Mouse (Mus musculus) CH12.LX (cell line): ENCODE data around the gene Zfp280d. TPM values are rescaled to one million over a fixed set of nuclear protein-coding genes. Genes with fewer than 3 reads are reported as not detected.
A peak's percentile ranks its signal among the peaks of the same experiment; 100 is the strongest.

Experiments
- DNase-seq: peaks from one replicate; pipeline ENCODE4 v3.0.0-alpha.2; 2013; ENCODE audit errors: extremely low read depth
- H3K27ac ChIP-seq: 2 replicates; pipeline ENCODE4 v1.5.1; 2012; ENCODE audit warnings: low read depth, mild to moderate bottlenecking, control low read depth, moderate library complexity; ENCODE audit not compliant: insufficient read depth
- H3K27me3 ChIP-seq: replicated peaks from 2 replicates; pipeline ENCODE3; 2012; ENCODE audit warnings: inconsistent platforms
- H3K36me3 ChIP-seq, 2 experiments: replicated peaks in 1 of 2; 2 replicates each; pipeline versions ENCODE3 to v1.6.1; 2012; ENCODE audit warnings: inconsistent platforms in 1 of 2, low read length in 1 of 2, mild to moderate bottlenecking in 1 of 2, mixed read lengths in 1 of 2, moderate library complexity in 1 of 2; ENCODE audit not compliant: control insufficient read depth in 1 of 2, insufficient read depth in 1 of 2
- H3K4me1 ChIP-seq, 2 experiments: 2 replicates each; pipeline ENCODE4 v1.6.1; 2012; ENCODE audit warnings: inconsistent platforms in 1 of 2, moderate library complexity in 1 of 2; ENCODE audit not compliant: insufficient read depth in 2 of 2, control insufficient read depth in 1 of 2
- H3K4me2 ChIP-seq: 2 replicates; pipeline ENCODE4 v1.6.1; 2012; ENCODE audit warnings: low read depth, mild to moderate bottlenecking, control low read depth; ENCODE audit not compliant: poor library complexity, insufficient read depth, severe bottlenecking
- H3K4me3 ChIP-seq, 3 experiments: fragments of 150-350 bp in 1 of 3; sonication (generic) in 1 of 3; replicated peaks in 1 of 3; 2 replicates each; pipeline versions ENCODE3 to v1.5.1; 2011 to 2012; ENCODE audit warnings: low read depth in 2 of 3, low read length in 2 of 3, mild to moderate bottlenecking in 2 of 3, moderate library complexity in 2 of 3, control low read depth in 1 of 3, improper control_type of control experiment in 1 of 3, inconsistent platforms in 1 of 3, mixed read lengths in 1 of 3; ENCODE audit not compliant: poor library complexity in 1 of 3
- H3K79me2 ChIP-seq: replicated peaks from 2 replicates; pipeline ENCODE4 v1.6.1; 2012; ENCODE audit warnings: mild to moderate bottlenecking, moderate library complexity; ENCODE audit not compliant: control insufficient read depth, poor library complexity, insufficient read depth, severe bottlenecking; ENCODE audit errors: extremely low read depth
- H3K9ac ChIP-seq: 2 replicates; pipeline ENCODE4 v1.6.1; 2012; ENCODE audit warnings: low read depth, mild to moderate bottlenecking, control low read depth, moderate library complexity; ENCODE audit not compliant: insufficient read depth
- H3K9me3 ChIP-seq: replicated peaks from 2 replicates; pipeline ENCODE3; 2012; ENCODE audit warnings: low read length, inconsistent platforms, mixed read lengths
- BHLHE40 ChIP-seq: IDR thresholded peaks from 2 replicates; pipeline ENCODE4 v1.6.1; 2011; ENCODE audit warnings: mild to moderate bottlenecking, low read depth, low read length, improper control_type of control experiment
- CHD1 ChIP-seq: IDR thresholded peaks from 2 replicates; pipeline ENCODE4 v1.6.1; 2012; ENCODE audit warnings: low read depth, low read length, improper control_type of control experiment, inconsistent platforms
- CHD2 ChIP-seq: IDR thresholded peaks from 2 replicates; pipeline ENCODE4 v1.6.1; 2011; ENCODE audit warnings: low read length, improper control_type of control experiment
- CTCF ChIP-seq, 2 experiments: IDR thresholded peaks in 1 of 2; conservative IDR thresholded peaks in 1 of 2; 2 replicates each; pipeline ENCODE4 v1.5.1; 2011 to 2012; ENCODE audit warnings: low read depth in 2 of 2, low read length in 2 of 2, improper control_type of control experiment in 1 of 2, inconsistent platforms in 1 of 2, mild to moderate bottlenecking in 1 of 2, moderate library complexity in 1 of 2
- E2F4 ChIP-seq: IDR thresholded peaks from 2 replicates; pipeline ENCODE4 v1.6.1; 2011; ENCODE audit warnings: low read depth, low read length, improper control_type of control experiment; ENCODE audit not compliant: insufficient replicate concordance
- ELF1 ChIP-seq: IDR thresholded peaks from 2 replicates; pipeline ENCODE4 v1.6.1; 2014; ENCODE audit warnings: low read depth, mild to moderate bottlenecking, inconsistent platforms, low read length, improper control_type of control experiment
- EP300 ChIP-seq: IDR thresholded peaks from 2 replicates; pipeline ENCODE4 v1.6.1; 2011; ENCODE audit warnings: low read length, improper control_type of control experiment
- ETS1 ChIP-seq: conservative IDR thresholded peaks from 2 replicates; pipeline ENCODE4 v1.6.1; 2012; ENCODE audit warnings: low read depth, mild to moderate bottlenecking, inconsistent platforms, low read length, improper control_type of control experiment, moderate library complexity
- GABPA ChIP-seq: IDR thresholded peaks from 2 replicates; pipeline ENCODE4 v1.6.1; 2012; ENCODE audit warnings: low read depth, low read length, improper control_type of control experiment, inconsistent platforms; ENCODE audit not compliant: insufficient replicate concordance
- HCFC1 ChIP-seq: IDR thresholded peaks from 2 replicates; pipeline ENCODE4 v1.6.1; 2012; ENCODE audit warnings: low read depth, mild to moderate bottlenecking, inconsistent platforms, low read length, improper control_type of control experiment
- IRF4 ChIP-seq: IDR thresholded peaks from 2 replicates; pipeline ENCODE4 v1.6.1; 2014; ENCODE audit warnings: low read depth, mild to moderate bottlenecking, inconsistent platforms, low read length, improper control_type of control experiment
- JUN ChIP-seq: IDR thresholded peaks from 2 replicates; pipeline ENCODE4 v1.6.1; 2011; ENCODE audit warnings: low read depth, mild to moderate bottlenecking, low read length, improper control_type of control experiment, moderate library complexity; ENCODE audit not compliant: insufficient read depth
- JUND ChIP-seq: conservative IDR thresholded peaks from 2 replicates; pipeline ENCODE4 v1.6.1; 2011; ENCODE audit warnings: low read depth, low read length, improper control_type of control experiment
- KAT2A ChIP-seq: IDR thresholded peaks from 2 replicates; pipeline ENCODE4 v1.6.1; 2012; ENCODE audit warnings: low read length, improper control_type of control experiment, inconsistent platforms; ENCODE audit not compliant: insufficient replicate concordance
- MAFK ChIP-seq: IDR thresholded peaks from 2 replicates; pipeline ENCODE4 v1.6.1; 2011; ENCODE audit warnings: low read length, improper control_type of control experiment; ENCODE audit not compliant: insufficient replicate concordance
- MAX ChIP-seq: IDR thresholded peaks from 2 replicates; pipeline ENCODE4 v1.6.1; 2011; ENCODE audit warnings: low read length, improper control_type of control experiment
- MAZ ChIP-seq: IDR thresholded peaks from 2 replicates; pipeline ENCODE4 v1.6.1; 2012; ENCODE audit warnings: low read depth, mild to moderate bottlenecking, inconsistent platforms, low read length, improper control_type of control experiment, moderate library complexity
- MEF2A ChIP-seq: IDR thresholded peaks from 2 replicates; pipeline ENCODE4 v1.6.1; 2014; ENCODE audit warnings: low read depth, mild to moderate bottlenecking, inconsistent platforms, low read length, improper control_type of control experiment, borderline replicate concordance
- MXI1 ChIP-seq: IDR thresholded peaks from 2 replicates; pipeline ENCODE4 v1.6.1; 2011; ENCODE audit warnings: mild to moderate bottlenecking, low read depth, low read length, improper control_type of control experiment
- MYC ChIP-seq: IDR thresholded peaks from 2 replicates; pipeline ENCODE4 v1.6.1; 2011; ENCODE audit warnings: low read depth, mild to moderate bottlenecking, improper control_type of control experiment, low read length
- NELFE ChIP-seq: IDR thresholded peaks from 2 replicates; pipeline ENCODE4 v1.6.1; 2011; ENCODE audit warnings: low read depth, low read length, improper control_type of control experiment
- NRF1 ChIP-seq: IDR thresholded peaks from 2 replicates; pipeline ENCODE4 v1.6.1; 2014; ENCODE audit warnings: low read depth, mild to moderate bottlenecking, inconsistent platforms, low read length, improper control_type of control experiment, moderate library complexity
- PAX5 ChIP-seq: IDR thresholded peaks from 2 replicates; pipeline ENCODE4 v1.6.1; 2012; ENCODE audit warnings: low read length, inconsistent platforms, mixed read lengths
- POLR2A ChIP-seq: IDR thresholded peaks from 2 replicates; pipeline ENCODE4 v1.6.1; 2011; ENCODE audit warnings: low read depth, mild to moderate bottlenecking, improper control_type of control experiment, low read length
- POLR2AphosphoS2 ChIP-seq: IDR thresholded peaks from 2 replicates; pipeline ENCODE4 v1.6.1; 2011; ENCODE audit warnings: low read depth, low read length, improper control_type of control experiment
- RAD21 ChIP-seq: IDR thresholded peaks from 2 replicates; pipeline ENCODE4 v1.6.1; 2011; ENCODE audit warnings: low read depth, mild to moderate bottlenecking, low read length, improper control_type of control experiment, moderate library complexity
- RCOR1 ChIP-seq: conservative IDR thresholded peaks from 2 replicates; pipeline ENCODE4 v1.6.1; 2012; ENCODE audit warnings: low read depth, mild to moderate bottlenecking, inconsistent platforms, low read length, improper control_type of control experiment
- SMC3 ChIP-seq: IDR thresholded peaks from 2 replicates; pipeline ENCODE4 v1.6.1; 2011; ENCODE audit warnings: low read depth, low read length, improper control_type of control experiment
- TBP ChIP-seq: conservative IDR thresholded peaks from 2 replicates; pipeline ENCODE4 v1.6.1; 2011; ENCODE audit warnings: low read depth, low read length, improper control_type of control experiment
- TCF12 ChIP-seq: IDR thresholded peaks from 2 replicates; pipeline ENCODE4 v1.6.1; 2014; ENCODE audit warnings: low read depth, mild to moderate bottlenecking, inconsistent platforms, low read length, improper control_type of control experiment
- UBTF ChIP-seq: IDR thresholded peaks from 2 replicates; pipeline ENCODE4 v1.6.1; 2012; ENCODE audit warnings: low read depth, mild to moderate bottlenecking, inconsistent platforms, low read length, improper control_type of control experiment, moderate library complexity
- USF1 ChIP-seq: IDR thresholded peaks from 2 replicates; pipeline ENCODE4 v1.6.1; 2014; ENCODE audit warnings: low read depth, mild to moderate bottlenecking, inconsistent platforms, low read length, improper control_type of control experiment
- USF2 ChIP-seq: conservative IDR thresholded peaks from 2 replicates; pipeline ENCODE4 v1.6.1; 2011; ENCODE audit warnings: low read depth, low read length, improper control_type of control experiment
- ZC3H11A ChIP-seq: IDR thresholded peaks from 2 replicates; pipeline ENCODE4 v1.6.1; 2012; ENCODE audit warnings: low read depth, mild to moderate bottlenecking, inconsistent platforms, low read length, improper control_type of control experiment
- ZMIZ1 ChIP-seq: IDR thresholded peaks from 2 replicates; pipeline ENCODE4 v1.6.1; 2012; ENCODE audit warnings: low read depth, mild to moderate bottlenecking, inconsistent platforms, low read length, improper control_type of control experiment
- ZNF384 ChIP-seq: IDR thresholded peaks from 2 replicates; pipeline ENCODE4 v1.6.1; 2012; ENCODE audit warnings: low read depth, low read length, improper control_type of control experiment, inconsistent platforms
- dilution Hi-C: fragments of 300-500 bp; cut with MboI; formaldehyde crosslinking; loops from 2 replicates; pipeline ENCODE4 v1.14.3; 2020; ENCODE audit warnings: low sequenced_read_pairs; ENCODE audit not compliant: extremely low pct_unique_long_range_greater_than_20kb, extremely low pct_ligation_motif_present
- in situ Hi-C: fragments of 300-500 bp; cut with MboI; formaldehyde crosslinking; loops from 3 replicates; pipeline ENCODE4 v1.14.3; 2019; ENCODE audit warnings: low sequenced_read_pairs, low pct_ligation_motif_present, low pct_unique_long_range_greater_than_20kb, mixed read lengths
- polyA plus RNA-seq: library from polyadenylated mRNA; unstranded; fragments of >175 nt; gene quantifications from 2 replicates; pipeline ENCODE4 v1.2.1, GENCODE M21; 2012; ENCODE audit warnings: low read depth; ENCODE audit not compliant: insufficient read length
- total RNA-seq, 2 experiments: library from RNA; depleted of rRNA; stranded (reverse); fragments of 300-350 nt in 1 of 2; fragments of >200 nt in 1 of 2; gene quantifications; 2 replicates each; pipeline ENCODE4 v1.2.3; 2012 to 2014

Gene Zfp280d
- total and polyA plus RNA-seq, 3 experiments, result 22.3 to 35.8 (median 26.0) TPM

DNA sequence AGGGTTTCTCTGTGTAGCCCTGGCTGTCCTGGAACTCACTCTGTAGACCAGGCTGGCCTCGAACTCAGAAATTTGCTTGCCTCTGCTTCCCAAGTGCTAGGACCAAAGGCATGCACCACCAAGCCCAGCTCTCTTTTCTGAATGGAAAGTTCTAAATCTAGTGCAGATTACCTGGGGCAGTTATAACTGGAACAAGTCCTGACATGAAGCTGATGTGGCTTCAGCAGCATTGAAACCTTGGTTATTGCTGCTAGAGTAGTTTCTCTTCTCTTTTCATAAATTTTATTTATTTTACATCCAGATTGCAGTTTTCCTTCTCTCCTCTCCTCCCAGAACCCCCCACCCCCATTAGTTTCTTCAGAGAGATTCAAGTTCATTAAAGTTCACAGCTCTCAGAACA, 14.4 kb downstream of the Zfp280d start:
- Histone ChIP-seq H3K27ac (no peak overlapping the region; the same call in 1 of the 2 replicates), H3K4me2 (no peak overlapping the region; the same call in 1 of the 2 replicates), H3K36me3 (peaks cover 13 to 23% of the 10 kb centered on the region in 2 experiments), H3K79me2 (peaks cover 49% of the 10 kb centered on the region), H3K4me1 (peaks cover 4 to 35% of the 10 kb centered on the region in 2 experiments; a peak in 3 of 4 replicates), H3K27me3 (no peaks in the 10 kb centered on the region), H3K9ac (no peak overlapping the region), H3K9me3 (no peaks in the 10 kb centered on the region), H3K4me3 (no peak overlapping the region)
- TF ChIP-seq ETS1 (peak; percentile 33; the same call in 1 of the 2 replicates), NELFE (no peak), USF1 (no peak), KAT2A (no peak), UBTF (no peak), PAX5 (no peak), TCF12 (peak; percentile 53; the same call in 1 of the 2 replicates), CHD2 (peak; percentile 54; the same call in 1 of the 2 replicates), MAX (peak; percentile 35; the same call in 1 of the 2 replicates), MAFK (no peak), SMC3 (no peak), IRF4 (peak; percentile 83), MXI1 (peak; percentile 42; the same call in 1 of the 2 replicates), POLR2AphosphoS2 (no peak), USF2 (no peak), ZC3H11A (no peak), RCOR1 (peak; percentile 54; the same call in 1 of the 2 replicates), TBP (0 out of 2 replicates have a peak, but pooled peaks have one; percentile 26), POLR2A (no peak), NRF1 (no peak), ZNF384 (no peak), CTCF (conservative IDR thresholded peaks at IDR 0.05 in 1 of 2, IDR thresholded peaks at IDR 0.05 in 1 of 2; ENCODE audit: low read depth in 2 of 2, low read length in 2 of 2) (no peak), HCFC1 (no peak), CHD1 (peak; percentile 98), EP300 (peak; percentile 81), ELF1 (no peak), MYC (0 out of 2 replicates have a peak, but pooled peaks have one; percentile 53), ZMIZ1 (no peak; the same call in 1 of the 2 replicates), JUN (peak; percentile 22; the same call in 1 of the 2 replicates), BHLHE40 (0 out of 2 replicates have a peak, but pooled peaks have one; percentile 20), GABPA (no peak), MEF2A (peak; percentile 91), JUND (no peak), E2F4 (no peak), MAZ (no peak), RAD21 (no peak)
- in situ Hi-C loops, result no loop called here
- DNase-seq, result peak; percentile 56
- dilution Hi-C loops, result no loop called here
